Mouse (Mus musculus) right cerebral cortex, postnatal 36 days (tissue): ENCODE data around the gene Pitpnm3.

ENCODE experiments used
- DNase-seq, 2 experiments: peaks; one replicate each; pipeline ENCODE4 v3.0.0; 2022; ENCODE audit warnings: low spot score in 2 of 2, mixed read lengths in 1 of 2

Gene Pitpnm3

DNA sequence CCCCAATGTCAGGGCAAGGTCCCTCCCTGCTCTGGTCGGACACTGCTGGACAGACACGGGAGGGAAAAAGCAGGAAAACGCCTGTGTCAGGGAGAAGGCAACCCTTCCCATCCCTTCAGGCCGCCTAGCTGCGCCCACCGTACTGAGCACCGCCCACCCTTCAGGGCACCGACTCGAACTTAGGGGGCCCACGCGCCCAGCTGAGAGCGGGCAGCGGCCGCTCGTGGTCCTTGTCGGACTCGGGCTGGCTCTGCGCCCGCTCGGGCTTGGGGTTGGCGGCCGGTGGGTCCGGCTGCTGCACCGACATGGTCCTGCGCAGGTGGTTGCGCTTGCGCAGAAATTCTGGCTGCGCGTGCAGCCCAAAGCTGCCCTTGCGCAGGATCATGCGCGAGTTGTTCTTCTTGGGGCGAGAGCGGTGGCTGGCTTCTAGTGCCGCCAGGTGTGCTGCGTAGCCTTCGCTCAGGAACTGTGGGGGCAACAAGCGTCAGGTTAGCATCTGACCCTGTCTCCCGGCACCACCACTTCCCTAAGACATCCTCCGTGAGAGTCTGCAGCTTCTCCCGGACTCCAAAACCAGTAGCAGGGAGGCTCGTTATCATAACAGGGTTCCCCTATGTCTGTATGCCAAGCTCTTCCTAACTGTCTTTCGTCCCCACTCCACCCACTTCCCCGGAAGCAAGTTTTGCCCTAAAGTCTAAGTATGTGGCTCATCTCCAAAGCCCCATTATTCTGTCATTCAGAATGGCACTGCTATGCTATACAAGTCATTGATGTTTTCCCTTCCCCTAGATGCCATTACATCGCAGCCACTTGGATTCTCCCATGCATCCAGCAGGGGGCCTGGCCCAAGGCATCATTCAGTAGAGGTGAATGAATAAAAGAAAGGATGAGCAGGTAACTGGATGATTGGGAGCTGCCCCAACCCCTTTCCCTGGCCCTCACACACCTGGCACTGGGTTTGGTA is 84.4 kb downstream of the Pitpnm3 start:
- peak in 1 of 2 experiments; percentile 60 for DNase-seq

DNA sequence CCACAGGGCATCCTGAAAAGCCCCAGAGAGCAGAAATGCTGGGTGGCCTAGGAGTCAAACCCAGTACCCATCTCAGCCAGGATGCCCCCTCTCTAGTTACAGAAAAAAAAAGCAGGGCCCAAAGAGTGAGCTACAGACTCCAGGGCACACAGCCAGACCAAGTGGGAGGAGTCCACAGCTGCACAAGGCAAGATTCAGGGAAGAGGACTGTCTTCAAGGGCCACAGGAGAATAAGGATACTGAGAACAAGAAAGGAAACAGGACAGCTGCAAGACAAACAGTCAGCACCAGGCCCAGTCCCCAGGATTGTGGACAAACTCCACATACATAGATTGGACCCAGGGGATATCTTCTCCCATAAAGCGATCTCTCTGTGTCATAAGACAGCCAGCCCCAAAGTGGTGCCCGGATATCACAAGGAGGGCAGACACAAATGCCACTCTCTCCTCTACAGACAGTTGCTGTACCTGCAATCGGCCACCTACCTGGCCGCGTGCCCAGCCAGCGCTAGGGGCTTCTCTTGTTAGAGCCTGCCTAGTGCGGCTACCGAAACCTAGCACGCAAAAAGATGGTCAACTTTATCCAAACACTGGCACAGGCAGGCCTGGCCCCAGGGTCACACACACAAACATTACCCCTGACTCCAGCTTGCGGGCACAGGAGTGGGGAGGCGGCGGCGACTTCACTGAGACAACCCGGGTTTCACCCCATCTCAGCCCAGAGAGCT is 85.2 kb downstream of the Pitpnm3 start:
- DNase-seq = no peak

DNA sequence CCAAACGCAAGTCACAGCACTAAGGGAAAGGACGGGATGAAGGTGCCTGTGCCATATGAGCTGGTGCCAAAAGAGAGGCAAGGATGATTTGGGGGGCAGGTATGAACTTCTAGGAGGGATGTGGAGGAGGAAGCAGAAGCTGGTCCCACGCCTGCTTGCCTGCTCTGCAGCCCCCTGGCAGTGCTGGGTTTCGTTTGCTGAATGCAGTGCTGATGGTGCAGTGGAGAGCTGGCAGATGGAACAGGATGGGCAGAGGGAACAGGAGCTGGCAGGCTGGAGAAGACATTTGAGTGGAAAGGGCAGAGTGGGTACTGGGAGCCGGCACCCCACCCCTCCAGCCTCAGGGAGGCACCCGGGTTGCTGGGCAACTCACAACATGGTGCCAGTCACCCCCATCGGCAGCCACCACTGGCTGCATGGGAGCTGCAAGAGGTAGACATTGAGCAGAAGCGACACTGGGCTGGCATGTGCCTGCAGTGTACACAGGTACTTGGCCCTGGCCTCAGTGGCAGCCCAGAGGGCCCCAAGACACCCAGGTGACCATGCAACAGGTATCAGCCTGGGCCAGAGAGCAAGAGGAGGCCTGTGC is 86.3 kb downstream of the Pitpnm3 start:
- DNase-seq = no peak

DNA sequence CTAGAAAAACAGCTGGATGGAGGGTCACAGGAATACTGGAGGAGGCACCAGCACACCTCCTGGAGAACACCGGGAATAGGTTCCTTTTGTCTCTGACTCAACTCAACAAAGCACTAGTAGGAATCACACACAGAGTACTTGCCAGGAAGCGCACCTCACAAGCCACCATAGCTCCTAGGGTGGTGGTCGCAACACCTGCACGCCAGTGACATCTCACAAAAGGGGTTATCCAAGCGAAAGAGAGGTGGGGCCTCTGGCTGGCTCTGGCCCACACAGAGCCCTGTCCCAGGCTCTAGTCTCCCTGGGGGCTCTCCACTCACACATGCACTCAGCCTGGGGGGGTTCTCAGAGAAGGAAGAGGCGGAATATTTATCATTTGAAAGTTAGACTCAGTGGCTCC is 86.8 kb downstream of the Pitpnm3 start:
- DNase-seq = no peak

DNA sequence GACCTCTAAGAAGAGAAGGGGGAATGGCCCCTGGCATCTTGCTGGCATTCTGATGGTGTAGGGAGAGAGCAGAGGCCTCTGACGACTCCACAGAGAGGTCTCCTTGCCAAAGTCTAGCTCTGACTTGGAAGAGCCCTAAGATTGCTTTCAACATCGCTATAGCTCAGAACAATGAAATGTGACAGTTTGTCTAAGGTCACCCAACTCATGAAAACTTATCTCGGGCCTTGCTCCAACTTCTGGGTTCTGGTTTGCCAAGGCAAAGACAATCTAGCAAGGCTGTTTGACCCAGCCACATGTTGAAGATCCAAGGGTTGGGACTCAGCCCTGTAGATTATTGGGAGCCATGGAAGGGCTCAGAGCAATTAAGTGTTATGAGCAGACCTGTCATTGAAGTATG is 91.3 kb downstream of the Pitpnm3 start:
- no peak for DNase-seq

DNA sequence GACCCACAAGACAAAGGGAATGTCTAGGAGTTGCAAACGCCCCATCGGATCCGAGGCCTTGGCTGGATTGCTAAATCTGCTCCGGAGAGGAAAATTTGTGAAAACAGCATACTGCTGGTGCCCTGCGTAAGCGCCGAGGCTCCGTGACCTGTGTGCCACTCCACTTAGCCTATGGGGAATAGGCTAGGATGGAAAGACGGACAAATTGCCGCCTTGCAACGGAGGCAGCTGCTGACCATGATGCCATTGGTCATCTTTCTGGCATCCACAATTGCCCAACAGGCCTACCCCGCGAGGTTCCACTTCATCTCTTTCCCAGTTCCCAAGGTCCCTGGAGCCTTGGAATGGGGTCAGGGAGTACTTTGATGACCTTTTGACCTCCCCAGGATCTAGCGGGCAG is 92.9 kb downstream of the Pitpnm3 start:
- DNase-seq = no peak

DNA sequence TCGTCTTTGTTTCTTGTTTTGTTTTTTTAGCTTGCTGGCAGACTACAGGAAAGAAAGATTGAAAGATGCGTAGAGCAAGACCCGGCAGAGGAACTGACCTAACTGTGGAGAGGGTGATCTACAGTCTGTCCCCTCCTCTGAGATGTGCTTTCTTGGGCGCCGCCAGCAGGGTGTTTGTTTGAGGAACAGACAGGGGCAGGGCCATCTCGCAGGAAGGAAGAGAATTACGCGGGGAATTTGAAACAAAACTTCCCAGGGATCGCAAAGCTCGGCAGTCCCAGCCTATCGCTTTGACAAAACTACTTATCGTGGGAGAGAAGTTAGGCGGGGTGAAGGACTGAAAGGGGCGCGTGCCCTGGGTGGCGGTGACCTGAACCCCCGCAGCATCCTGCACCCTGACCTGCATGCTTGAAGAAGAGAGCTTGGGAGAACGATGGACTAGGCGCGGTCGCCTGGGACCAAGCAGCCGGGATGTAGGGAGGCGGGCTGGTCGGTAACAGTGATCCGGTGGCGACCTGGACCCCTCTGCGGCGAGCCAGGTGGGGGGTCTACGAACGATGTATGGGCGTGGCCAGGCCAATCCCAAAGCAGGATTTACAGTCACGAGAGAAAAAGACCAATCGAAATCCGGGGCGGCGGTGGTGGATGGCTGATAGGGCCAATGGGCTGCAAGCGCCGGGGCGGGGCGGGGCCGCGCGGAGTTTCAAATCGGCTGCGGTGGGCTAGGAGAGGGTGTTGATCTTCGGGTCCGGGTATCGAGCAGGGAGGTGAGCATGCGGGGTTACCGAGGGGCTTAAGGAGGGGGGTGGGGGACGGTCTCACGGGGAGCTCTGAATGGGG is 93.6 kb downstream of the Pitpnm3 start, which contains the start of gene Pimreg:
Pimreg (plus strand) TSS at position 265 of the 840 bp plus-strand sequence.
- peak; percentile 75 to 79 for DNase-seq

DNA sequence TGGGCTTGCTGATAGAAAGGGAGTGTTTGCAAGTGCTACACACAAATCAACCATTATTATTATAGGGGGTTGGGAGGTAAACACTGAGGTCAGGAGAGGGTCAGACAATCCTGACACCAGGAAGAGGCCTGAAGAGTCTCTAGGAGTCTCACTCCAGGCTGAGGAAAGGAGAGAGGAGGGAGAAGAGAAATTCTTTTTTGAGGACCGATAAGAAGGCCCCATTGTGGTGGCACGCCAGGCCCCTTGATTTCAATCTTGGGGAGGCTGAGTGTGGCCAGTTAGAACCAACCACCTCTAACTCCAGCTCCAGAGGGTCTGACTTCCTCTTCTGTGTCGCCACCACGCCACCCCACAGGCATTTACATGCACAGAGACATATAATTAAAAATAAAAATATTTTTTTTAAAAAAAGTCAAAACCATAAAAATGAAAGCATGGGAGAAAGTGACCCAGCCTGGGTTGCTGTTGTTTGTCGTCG is 94.2 kb downstream of the Pitpnm3 start:
- DNase-seq = no peak

DNA sequence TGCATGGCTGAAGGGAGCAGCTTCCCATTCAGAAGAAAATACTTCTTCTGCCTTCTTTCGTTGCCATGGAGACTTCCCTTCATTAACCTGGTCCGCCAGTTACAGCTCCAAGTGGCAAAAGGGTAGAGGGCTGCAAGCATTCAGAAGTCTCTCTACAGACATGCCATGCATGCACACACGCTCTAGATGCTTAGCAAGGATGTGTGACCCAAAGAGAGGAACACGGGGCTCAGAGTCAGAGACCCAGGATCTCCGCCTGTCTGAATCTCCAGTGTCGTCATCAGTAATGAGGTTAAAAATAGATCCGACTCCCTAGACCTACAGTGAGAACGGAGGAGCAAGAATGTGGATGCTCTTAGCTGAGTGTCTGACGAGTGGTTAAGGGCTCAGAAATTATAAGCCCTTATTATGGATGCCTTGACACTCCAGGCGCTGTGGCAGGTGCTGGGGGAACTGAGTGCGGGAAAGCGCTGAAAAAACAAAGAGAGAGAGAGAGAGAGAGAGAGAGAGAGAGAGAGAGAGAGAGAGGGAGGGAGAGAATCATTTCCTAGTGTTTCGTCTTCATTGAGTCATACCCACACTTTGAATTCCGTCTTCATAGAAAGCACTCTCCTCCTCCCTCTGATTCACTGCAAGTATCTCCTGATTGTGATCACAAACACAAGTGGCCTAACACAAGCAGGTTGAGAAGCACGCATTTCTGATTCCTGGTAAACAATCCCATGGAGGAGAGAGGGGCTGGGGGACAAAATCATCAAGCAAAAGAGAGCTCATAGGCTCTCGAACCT is 95.8 kb downstream of the Pitpnm3 start:
- no peak for DNase-seq

DNA sequence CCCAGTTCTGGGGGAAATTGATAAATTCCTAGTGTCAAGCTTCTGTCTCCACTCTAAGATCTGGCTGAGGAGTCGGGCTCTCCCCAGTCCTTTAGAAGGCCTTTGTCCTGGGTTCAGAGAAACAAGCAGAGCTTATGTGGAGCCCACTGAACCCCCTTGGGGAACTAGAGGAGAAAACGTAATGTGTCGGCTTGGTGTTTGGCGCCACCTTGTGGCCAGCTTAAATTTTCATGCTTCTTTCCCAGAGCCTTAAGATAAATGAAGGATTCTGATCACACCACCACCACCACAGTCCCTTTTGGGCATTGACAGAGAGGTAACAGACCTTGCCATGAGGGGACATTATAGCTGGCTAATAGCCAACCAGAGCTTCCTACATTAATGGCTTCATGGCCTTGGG is 97.6 kb downstream of the Pitpnm3 start:
- DNase-seq = peak in 1 of 2 experiments; percentile 62

DNA sequence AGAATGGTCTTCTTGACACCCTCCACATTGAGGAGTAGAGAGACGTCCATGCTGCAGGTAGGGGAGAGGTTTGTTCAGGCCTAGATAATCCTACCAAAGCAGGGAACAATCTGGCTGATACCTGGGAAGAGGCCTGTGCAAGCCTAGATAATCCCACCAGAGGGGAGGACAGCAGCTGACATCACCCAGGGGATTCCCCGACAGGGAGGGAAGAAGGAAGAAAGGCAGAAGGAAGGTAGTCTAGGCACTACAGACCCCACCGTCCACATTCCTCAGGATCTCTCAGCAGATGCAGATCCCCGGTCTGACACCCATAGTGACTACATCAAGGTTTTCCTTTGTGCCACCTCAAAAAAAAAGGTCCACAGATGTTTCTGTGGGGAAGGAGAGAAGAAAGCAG is 98.2 kb downstream of the Pitpnm3 start, which contains the start of gene Aipl1:
Aipl1 (minus strand) TSS at position 101 of the 400 bp plus-strand sequence.
- DNase-seq = no peak

DNA sequence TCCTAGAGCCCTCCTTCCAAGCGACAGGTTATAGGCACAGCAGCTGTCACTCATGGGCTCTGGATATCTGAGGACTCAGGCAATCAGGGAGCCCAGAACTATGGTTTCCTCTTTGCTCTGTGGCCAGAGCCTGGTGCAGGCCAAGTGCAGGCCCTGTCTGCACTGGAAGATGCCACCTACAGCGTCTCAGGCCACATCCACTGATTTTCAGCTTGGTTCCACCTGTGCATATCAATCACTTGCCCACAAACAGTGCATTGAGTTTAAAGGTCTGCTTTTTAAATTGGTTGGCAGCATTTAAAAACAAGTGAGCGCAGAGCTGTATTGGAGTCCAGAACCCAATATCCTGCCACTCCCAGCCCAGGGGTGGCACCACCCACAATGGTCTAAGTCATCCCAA is 103.0 kb downstream of the Pitpnm3 start:
- DNase-seq = no peak

DNA sequence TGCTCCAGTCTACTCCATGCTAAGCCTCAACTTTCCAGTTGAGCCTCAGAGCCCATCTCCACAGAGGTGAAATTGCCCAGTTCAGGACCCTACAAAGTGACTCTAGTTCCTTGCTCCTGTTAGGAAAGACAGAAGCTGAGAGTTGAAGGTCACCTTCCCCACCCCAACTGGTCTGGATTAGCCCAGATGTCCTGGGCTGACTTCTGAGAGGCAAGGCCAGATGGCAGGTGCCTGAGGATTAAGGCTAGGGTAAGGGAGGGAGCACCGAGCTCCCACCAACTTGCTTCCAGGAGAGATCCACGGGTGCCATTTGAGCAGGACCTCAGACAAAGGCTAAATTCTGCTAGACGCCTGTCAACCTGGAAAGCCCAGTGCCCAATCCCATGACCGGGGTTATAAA is 103.5 kb downstream of the Pitpnm3 start:
- DNase-seq = no peak

DNA sequence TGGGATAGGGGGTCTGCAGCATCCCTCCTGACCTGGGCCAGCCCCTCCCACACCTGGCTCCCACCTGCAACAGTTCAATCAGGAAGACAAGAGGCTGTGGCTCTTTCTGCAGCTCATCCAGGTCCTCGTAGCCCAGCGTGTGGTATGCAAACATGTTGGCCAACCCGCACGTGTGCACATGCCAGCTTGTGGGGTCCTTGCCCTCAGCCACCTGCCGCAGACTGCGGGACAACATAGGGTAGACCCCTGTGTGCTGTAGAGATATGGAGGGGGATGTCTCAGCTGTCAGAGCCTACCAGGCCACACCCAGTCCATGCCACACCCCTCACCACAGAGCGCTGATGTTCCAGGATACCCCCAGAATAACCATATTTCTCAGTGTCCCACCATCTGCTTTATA is 104.2 kb downstream of the Pitpnm3 start:
- no peak for DNase-seq

DNA sequence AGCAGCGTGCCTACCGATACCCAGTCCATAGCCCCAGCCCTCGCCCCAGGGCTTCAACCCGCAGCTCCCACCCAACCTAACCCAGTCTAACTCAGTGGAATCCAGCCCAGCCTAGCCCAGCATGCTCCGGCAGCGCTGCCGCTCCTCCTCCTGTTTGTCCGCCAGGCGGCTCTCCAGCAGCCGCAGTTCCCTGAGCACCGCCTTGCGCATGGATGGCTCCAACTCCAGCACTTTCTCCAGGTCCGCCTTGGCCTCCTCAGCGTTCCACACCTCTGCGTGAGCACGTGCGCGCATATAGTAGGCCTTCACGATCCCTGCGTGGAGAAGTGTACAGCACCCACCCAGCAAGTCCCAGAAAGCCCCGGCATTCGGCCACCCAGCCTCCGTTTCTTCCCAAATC is 106.4 kb downstream of the Pitpnm3 start:
- no peak for DNase-seq

DNA sequence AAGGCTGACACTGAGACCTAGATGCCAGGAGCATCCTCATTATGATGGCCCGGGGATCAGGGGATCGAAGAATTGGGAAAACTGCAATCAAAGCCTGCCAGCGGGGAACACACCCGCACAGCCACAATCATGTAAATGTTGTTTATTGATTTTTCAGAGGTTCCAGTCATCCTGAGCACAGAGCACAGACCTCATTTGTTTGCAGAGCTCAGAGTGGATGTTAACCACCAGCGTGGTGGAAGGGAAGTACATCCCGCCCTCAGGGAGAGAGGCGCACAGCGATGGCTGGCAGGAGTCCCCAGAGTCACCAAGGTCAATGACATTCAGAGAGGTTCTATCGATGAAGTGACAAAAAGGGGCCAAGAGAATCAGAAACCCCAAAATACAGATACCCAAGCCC is 107.7 kb downstream of the Pitpnm3 start:
- no peak for DNase-seq

DNA sequence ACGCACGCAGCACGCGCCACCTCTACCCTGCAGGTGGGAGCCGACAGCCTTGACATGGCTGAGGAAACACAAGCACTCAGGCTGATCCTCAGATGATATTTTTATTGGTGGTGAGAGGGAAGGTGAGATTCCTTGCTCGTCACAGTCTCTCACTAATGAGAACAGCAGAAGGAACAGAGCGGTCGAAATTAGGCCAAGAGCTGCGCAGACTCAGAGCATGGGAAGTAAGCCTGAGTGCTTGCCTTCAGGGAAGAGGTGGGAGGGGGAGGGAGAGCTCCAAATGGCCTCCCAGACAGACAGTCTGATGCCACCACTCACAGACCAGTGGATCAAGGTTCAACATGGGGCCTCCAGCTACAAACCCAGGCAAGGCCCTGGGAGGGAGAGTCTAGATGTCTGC is 109.1 kb downstream of the Pitpnm3 start:
- no peak for DNase-seq

DNA sequence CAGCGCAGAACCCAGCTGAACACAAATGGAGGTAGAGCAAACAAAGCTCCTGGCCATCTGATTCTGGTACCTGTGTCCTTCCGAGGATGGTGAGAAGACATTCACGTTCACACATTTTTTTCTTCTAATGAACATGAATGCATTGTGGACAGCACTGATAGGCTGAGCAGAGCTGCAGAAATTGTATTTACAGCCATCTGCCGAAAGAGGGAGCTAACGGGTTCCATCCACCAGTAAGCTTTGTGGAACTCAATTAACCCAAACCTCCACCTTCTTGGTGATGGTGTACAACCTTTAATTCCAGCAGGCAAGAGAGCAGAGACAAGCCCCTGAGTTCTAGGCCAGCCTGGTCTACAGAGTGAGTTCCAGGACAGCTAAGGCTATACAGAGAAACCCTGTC is 109.7 kb downstream of the Pitpnm3 start:
- DNase-seq = no peak

DNA sequence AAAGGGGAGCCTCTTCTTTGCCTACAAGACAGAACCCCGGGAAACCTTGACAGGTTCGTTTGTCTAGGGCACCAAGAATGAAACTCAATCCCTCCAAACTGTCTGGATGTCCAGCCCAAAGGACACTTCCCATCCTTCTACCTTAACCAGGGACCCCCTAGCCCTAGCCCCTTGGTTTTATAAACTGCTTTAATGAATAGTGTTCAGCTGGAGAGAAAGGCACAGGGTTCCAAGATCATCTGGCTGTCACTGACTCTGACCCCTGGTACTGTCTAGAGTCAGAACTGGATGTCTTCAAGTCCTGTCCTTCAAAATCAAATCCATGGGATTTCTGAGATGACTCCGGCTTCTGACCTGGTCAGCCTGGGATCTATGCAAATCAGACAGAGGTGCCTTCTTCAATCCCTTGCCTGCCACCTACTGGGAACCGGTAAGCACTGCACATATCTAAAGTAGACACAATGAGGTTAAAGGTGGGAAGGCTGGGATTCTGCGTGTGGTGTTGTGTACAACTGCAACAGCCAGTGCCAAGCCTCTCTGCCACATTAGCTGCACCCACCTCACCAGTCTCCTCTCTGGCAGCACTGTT is 111.3 kb downstream of the Pitpnm3 start:
- no peak for DNase-seq

DNA sequence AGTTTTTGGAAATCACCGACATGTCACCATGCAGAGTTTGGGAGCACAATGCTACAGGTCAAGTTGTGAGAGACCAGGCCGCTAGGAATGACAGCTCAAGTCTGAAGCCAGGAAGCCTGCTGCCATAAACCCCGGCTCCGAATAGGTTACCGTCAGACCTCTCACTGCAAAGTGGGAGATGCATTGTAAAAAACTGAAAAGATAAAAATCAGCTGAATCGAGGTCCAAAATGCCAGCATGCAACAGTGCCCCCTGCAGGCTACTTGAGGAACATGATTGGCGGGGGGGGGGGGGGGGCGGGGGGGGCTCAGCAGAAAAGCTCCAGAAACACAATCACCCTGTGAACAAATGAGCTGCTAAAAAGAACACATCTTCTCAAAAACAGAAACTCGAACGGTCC is 112.0 kb downstream of the Pitpnm3 start:
- no peak for DNase-seq
